Mouse (Mus musculus) liver (tissue): ENCODE results near the gene Ptprb.

Experiments used
- DNase-seq: peaks from one replicate; pipeline ENCODE4 v3.0.0-alpha.2; 2020; ENCODE audit warnings: mixed read lengths

Gene Ptprb

DNA sequence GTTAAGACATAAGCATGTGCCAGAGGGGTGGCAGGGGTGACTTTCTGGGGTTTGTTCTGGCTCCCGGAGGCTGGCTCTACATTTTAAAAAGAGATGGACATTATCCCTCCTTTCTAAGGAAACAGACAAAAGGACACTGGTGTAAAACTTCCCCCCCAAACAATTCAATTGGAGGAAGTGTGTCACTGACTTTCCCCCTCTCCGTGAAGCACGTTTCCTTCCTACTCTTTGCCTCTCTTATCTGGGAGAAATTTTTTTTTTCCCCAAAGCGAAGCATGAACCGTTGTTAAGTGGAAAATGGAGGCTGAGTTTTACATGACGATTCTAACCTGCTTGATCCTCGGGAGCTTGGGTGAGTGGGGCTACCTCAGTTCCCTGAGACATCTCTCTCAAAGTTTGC lies at the start of gene Ptprb:
Ptprb (plus strand) TSS at position 244 of the 400 bp plus-strand sequence.
- DNase-seq: no peak

DNA sequence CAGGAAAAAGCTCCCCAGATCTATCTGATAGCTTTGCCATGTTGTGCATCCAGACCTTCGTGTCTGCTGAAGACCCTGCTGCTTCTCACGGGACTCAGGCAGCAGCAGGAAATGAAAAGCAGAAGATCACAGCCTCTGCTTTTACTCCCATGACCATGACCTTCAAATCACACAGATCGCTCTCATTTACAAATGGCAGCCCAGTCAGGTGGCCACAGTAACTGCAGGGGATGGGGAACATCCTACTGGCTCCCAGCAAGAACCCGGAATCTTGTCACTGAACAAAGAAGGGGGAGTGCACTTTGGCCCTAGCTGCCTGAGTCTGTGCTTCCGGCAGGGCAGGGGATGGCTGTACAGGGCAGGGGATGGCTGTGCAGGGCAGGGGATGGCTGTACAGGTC lies 40.0 kb upstream of the Ptprb start:
- no peak for DNase-seq

DNA sequence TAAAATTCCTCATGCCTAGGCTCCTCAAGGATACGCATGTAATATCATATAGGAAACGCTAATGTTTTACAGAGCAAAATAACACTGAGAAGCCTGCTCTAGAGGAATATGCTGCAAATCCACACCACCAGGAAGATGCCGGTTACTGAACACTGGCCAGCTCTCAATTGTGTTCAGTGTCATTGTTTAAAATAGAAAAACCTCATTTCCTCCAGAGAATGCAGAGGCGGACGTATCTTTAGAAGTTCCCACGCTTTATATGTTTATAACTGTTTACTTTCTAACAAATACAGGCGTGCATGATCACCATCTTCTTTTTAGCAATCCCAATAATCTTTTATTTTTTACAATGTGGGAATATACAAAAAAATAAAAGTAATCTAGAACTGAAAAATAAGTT lies 33.1 kb upstream of the Ptprb start:
- DNase-seq: no peak

- DNase-seq: no peak
Measured at GRCm38 (mm10) chr10:116243373-116243772, 31.9 kb upstream of the Ptprb start.

- no peak for DNase-seq
Measured at GRCm38 (mm10) chr10:116245632-116246031, 29.7 kb upstream of the Ptprb start.

DNA sequence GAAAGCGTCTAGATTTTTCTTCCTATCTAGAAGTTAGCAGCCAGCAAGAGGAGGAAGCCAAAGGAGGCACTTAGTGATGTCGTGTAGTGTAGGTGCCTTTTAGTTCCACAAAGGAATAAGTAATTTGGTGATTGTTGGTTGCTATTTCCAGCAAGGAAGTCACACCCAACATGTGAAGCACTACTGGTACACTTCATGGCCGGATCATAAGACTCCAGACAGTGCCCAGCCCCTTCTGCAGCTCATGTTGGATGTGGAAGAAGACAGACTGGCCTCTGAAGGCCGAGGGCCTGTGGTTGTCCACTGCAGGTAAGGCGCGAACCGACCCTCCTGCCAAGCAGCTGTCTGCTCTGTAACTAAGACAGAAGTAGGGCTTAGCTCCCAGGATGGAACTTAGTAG lies 22.7 kb upstream of the Ptprb start:
- DNase-seq: no peak

- DNase-seq: no peak
Measured at GRCm38 (mm10) chr10:116253972-116254371, 21.4 kb upstream of the Ptprb start.

DNA sequence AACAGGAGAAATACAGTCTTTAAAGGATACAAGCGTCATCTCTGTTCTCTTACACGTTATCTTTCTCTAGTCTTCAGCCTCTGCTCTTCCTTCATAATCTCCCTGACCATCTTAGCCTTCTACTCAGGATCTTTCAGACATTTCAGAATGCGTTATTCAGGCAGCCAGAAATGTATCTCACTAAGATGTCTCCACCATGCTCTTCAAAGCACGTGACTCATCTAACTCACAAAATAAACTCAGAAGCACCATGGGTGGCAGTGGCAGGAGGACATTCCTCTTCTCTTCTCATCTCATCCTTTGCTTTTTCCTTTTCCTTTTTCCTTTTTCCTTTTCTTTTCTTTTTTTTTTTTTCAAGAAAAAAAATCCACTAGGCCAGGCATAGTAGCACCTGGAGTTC lies 16.0 kb upstream of the Ptprb start:
- no peak for DNase-seq

GRCm38 (mm10) chr10:116260658-116261433 lies 14.5 kb upstream of the Ptprb start:
- no peak for DNase-seq

GRCm38 (mm10) chr10:116261559-116261958 lies 13.8 kb upstream of the Ptprb start:
- DNase-seq: no peak

DNA sequence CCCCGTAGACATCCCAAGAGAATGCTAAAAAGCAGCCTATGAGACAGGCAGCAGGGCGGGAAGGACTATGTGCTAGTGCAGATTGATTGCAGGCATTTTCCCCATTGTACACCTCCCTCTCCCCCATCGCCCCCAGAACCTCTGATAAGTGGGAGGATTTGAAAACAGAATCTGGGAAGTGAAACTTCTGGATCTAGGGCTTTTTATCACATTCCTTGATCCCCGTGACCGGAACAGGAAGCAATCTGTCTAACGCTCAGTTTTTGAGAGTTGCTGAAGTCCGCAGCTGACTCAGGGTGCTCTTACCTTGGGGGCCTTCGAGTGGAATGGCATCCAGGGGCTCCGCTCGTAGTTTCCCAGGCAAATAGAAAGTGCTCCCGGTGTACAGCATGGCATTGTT lies 10.8 kb upstream of the Ptprb start:
- DNase-seq: no peak

- DNase-seq: no peak
Measured at GRCm38 (mm10) chr10:116266561-116267433, 8.5 kb upstream of the Ptprb start.

DNA sequence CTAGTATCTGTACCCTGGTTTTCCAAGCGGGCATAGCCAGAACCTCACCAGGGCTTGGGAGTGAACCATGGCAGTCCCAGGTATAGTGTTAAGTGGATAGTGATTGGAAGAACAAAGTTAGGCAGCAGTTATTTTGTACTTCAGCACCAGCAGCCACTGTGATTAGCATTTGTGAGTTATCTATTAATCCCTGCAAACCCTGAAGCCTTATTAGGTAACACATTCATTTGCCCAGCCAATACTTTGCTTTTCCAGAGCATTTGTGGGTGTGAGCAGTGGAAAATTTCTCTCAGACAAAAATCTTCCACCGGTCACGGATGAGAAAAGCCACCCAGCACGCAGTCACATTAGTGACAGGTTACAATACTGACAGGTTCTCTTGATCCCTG lies 7.9 kb upstream of the Ptprb start:
- no peak for DNase-seq

- DNase-seq: no peak
Measured at GRCm38 (mm10) chr10:116268343-116268742, 7.0 kb upstream of the Ptprb start.

- no peak for DNase-seq
Measured at GRCm38 (mm10) chr10:116270646-116271469, 4.5 kb upstream of the Ptprb start.

- no peak for DNase-seq
Measured at GRCm38 (mm10) chr10:116271470-116271915, 3.8 kb upstream of the Ptprb start.

DNA sequence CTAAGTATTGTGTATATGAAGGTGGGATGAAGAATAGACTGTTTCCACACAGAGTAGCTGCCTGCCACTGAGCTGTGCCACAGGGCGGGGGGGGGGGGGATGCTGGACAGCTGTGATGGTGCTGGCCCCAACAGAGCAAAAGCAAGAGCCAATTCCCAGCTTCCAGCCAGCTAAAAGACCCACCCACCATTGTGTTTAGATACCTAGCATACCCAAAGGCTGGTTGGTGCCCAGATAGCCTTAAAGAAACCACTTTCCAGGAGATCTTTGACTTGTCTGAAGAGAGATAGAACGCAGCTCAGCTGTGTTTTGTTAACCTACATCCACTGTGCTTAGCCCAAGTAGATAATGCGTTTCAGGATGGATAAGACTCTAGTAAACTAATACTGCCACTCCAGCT lies 3.2 kb upstream of the Ptprb start:
- no peak for DNase-seq

DNA sequence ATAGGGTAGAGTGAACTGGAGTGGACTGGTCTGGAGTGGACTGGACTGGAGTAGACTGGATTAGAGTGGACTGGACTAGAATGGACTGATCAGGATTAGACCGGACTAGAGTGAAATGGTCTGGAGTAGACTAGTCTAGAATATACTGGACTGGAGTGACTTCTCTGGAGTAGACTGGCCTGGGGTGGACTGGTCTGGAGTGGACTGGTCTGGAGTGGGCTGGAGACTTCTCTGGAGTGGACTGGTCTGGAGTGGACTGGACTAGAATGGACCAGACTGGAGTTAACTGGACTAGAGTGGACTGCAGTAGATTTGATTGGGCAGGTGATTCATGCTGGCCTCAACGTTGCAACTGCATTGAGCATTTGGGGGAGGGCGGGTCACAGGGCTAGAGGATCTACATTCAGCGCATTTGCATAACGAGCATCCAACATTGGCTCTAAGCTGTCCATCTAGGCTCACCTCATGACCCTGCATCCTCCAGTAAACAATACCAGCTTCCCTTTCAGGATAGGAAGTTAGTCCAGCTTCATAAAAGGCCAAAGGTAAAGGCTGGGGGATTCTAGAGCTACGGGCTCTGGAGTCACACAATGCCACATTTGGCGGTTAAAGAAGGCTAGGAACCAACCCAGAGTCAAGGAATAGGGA lies 11.5 kb downstream of the Ptprb start:
- DNase-seq: no peak

GRCm38 (mm10) chr10:116288130-116288529 lies 12.8 kb downstream of the Ptprb start:
- DNase-seq: peak; percentile 19

DNA sequence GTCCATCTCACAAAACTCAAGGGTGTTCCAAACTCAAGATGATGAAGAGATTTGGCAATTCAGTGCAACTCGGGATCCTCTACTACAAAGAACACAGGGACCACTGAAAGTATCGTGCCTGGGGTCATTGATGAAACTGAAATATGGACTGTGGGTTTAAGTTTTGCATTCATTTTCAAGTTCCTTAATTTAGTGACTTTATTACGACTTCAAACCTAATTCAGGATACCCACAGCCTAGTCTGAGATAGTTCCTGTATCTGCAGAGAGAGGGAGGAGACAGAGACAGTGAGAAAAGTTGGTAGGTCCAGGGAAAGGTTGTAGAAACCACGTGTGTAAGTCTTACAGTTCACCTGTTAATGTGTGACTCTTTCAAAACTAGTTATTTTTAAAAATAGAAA lies 15.2 kb downstream of the Ptprb start:
- DNase-seq: no peak

- DNase-seq: no peak
Measured at GRCm38 (mm10) chr10:116291153-116291755, 15.9 kb downstream of the Ptprb start.

GRCm38 (mm10) chr10:116296439-116296838 lies 21.1 kb downstream of the Ptprb start:
- no peak for DNase-seq
